Mouse (Mus musculus): ENCODE data around the gene Lamc2. TPM values are rescaled to one million over a fixed set of nuclear protein-coding genes. Genes with fewer than 3 reads are reported as not detected.

Lamc2 gene
- polyA plus RNA-seq, 1 experiment, result 0.94 TPM

DNA sequence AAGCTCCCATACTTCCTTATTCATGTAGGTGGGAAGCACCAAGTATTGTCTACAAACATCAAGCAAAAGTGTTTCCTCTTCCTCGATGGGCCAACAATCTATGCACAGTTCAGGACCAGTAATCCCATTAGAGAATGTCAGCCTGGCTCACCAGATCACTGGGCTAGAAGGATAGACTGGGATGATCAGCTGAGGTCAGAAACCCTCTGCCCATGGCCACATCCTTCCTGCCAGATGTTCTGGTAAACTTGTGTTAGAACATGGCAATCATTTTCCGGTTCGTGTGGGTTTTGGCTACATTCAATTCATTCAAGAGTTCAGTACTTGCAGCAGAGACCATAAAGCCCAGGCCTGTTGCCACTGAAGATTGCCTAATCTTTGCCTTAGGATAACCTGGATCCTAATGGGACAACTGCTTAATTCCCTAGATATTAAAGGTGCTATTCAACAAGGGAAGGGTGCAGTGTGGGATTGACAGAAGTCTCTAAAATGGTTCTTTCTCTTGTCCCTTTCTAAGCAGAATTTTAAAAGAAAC lies 11.1 kb upstream of the Lamc2 start:
- Histone ChIP-seq H3K36me3 (ENCODE audit: control insufficient read depth, insufficient read depth, low read length) (no peaks in the 10 kb centered on the region), H3K4me1 (ENCODE audit: control insufficient read depth, insufficient read depth, low read length) (peaks cover 4% of the 10 kb centered on the region; the same call in 1 of the 2 replicates), H3K27ac (ENCODE audit: control insufficient read depth, insufficient read depth, low read depth, low read length) (no peak overlapping the region), H3K27me3 (ENCODE audit: control insufficient read depth, insufficient read depth, low read length) (no peaks in the 10 kb centered on the region), H3K4me3 (ENCODE audit: control insufficient read depth, low read depth, low read length) (no peak overlapping the region)
- TF ChIP-seq POLR2A (IDR thresholded peaks at IDR 0.05; ENCODE audit: control insufficient read depth, low read depth, low read length), result no peak
- no peak for TF ChIP-seq CTCF (IDR thresholded peaks at IDR 0.05; ENCODE audit: control insufficient read depth, insufficient read depth, insufficient replicate concordance, low read depth, low read length)

GRCm38 (mm10) chr1:153192945-153193344 lies 6.7 kb upstream of the Lamc2 start:
- Histone ChIP-seq H3K36me3 (ENCODE audit: control insufficient read depth, insufficient read depth, low read length) (no peaks in the 10 kb centered on the region), H3K4me3 (ENCODE audit: control insufficient read depth, low read depth, low read length) (no peak overlapping the region), H3K4me1 (ENCODE audit: control insufficient read depth, insufficient read depth, low read length) (no peaks in the 10 kb centered on the region), H3K27me3 (ENCODE audit: control insufficient read depth, insufficient read depth, low read length) (no peaks in the 10 kb centered on the region), H3K27ac (ENCODE audit: control insufficient read depth, insufficient read depth, low read depth, low read length) (no peak overlapping the region)
- TF ChIP-seq CTCF (IDR thresholded peaks at IDR 0.05; ENCODE audit: control insufficient read depth, insufficient read depth, insufficient replicate concordance, low read depth, low read length) (no peak), POLR2A (IDR thresholded peaks at IDR 0.05; ENCODE audit: control insufficient read depth, low read depth, low read length) (no peak)

- no peak overlapping the region for H3K4me3 ChIP-seq (ENCODE audit: control insufficient read depth, low read depth, low read length)
- H3K27me3 ChIP-seq (ENCODE audit: control insufficient read depth, insufficient read depth, low read length), result no peaks in the 10 kb centered on the region
- TF ChIP-seq POLR2A (IDR thresholded peaks at IDR 0.05; ENCODE audit: control insufficient read depth, low read depth, low read length) (no peak), CTCF (IDR thresholded peaks at IDR 0.05; ENCODE audit: control insufficient read depth, insufficient read depth, insufficient replicate concordance, low read depth, low read length) (no peak)
- H3K27ac ChIP-seq (ENCODE audit: control insufficient read depth, insufficient read depth, low read depth, low read length), result no peak overlapping the region
- H3K4me1 ChIP-seq (ENCODE audit: control insufficient read depth, insufficient read depth, low read length), result no peaks in the 10 kb centered on the region
- no peaks in the 10 kb centered on the region for H3K36me3 ChIP-seq (ENCODE audit: control insufficient read depth, insufficient read depth, low read length)
Observed at GRCm38 (mm10) chr1:153192379-153192778, 6.1 kb upstream of the Lamc2 start.

GRCm38 (mm10) chr1:153191943-153192329 lies 5.7 kb upstream of the Lamc2 start:
- no peak overlapping the region for H3K27ac ChIP-seq (ENCODE audit: control insufficient read depth, insufficient read depth, low read depth, low read length)
- H3K27me3 ChIP-seq (ENCODE audit: control insufficient read depth, insufficient read depth, low read length), result no peaks in the 10 kb centered on the region
- H3K36me3 ChIP-seq (ENCODE audit: control insufficient read depth, insufficient read depth, low read length), result no peaks in the 10 kb centered on the region
- no peak for TF ChIP-seq POLR2A (IDR thresholded peaks at IDR 0.05; ENCODE audit: control insufficient read depth, low read depth, low read length)
- TF ChIP-seq CTCF (IDR thresholded peaks at IDR 0.05; ENCODE audit: control insufficient read depth, insufficient read depth, insufficient replicate concordance, low read depth, low read length), result no peak
- H3K4me3 ChIP-seq (ENCODE audit: control insufficient read depth, low read depth, low read length), result no peak overlapping the region
- no peaks in the 10 kb centered on the region for H3K4me1 ChIP-seq (ENCODE audit: control insufficient read depth, insufficient read depth, low read length)

DNA sequence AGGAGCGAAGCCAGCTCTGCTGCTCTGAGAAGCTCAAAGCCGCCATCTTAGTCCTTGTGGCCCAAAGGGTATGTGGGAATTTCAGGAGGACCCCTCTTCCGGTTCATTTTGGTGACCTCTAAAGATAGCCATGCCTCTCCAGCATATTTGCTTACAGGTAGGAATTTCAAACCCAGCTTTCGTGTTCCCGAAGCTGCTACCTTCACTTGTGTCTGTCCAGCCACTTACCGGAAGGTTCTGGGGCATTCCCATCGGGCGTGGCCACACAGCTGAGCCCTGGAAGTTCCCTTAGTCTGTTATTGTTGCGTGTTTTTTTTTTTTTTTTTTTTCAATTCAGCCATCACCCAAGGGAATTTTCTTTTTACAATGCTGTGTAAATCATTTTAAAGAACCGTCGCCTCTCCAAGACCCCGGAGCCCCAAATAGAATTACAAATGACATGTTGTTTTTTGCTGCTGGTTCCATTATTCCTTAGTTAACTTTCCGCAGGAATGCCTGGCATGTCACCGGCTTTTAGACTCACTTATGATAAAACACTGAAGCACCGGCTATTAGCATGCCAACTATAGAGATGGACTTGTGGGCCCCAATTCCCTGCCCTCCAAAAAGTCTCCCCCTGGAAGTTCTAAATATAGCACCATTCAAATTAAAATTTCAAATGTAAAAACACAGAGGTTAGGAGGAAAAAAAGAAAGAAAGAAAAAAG lies 5.1 kb upstream of the Lamc2 start:
- Histone ChIP-seq H3K4me1 (ENCODE audit: control insufficient read depth, insufficient read depth, low read length) (no peaks in the 10 kb centered on the region; the same call in 1 of the 2 replicates), H3K4me3 (ENCODE audit: control insufficient read depth, low read depth, low read length) (peak overlapping the region; percentile 54), H3K36me3 (ENCODE audit: control insufficient read depth, insufficient read depth, low read length) (no peaks in the 10 kb centered on the region), H3K27ac (ENCODE audit: control insufficient read depth, insufficient read depth, low read depth, low read length) (no peak overlapping the region), H3K27me3 (ENCODE audit: control insufficient read depth, insufficient read depth, low read length) (no peaks in the 10 kb centered on the region)
- TF ChIP-seq CTCF (IDR thresholded peaks at IDR 0.05; ENCODE audit: control insufficient read depth, insufficient read depth, insufficient replicate concordance, low read depth, low read length) (no peak), POLR2A (IDR thresholded peaks at IDR 0.05; ENCODE audit: control insufficient read depth, low read depth, low read length) (no peak)

DNA sequence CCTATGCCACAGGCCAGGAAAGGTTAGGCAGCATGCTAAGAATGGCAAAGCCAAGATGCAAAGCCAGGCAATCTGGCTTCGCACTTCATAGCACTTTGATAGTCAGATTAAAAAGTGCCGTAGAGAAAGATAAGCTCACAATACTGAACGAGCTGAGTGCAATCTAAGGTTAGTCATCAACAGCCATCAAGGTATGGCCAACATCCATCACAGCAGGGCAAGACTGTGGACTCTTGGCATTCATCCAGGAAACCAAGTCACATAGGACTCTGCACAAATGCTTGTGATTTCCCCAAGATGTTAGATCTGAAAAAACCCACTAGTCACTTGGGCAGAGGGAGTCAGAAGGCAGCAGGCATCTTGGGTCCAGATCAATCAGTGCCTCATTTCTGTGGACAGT lies 1.8 kb upstream of the Lamc2 start:
- H3K27ac ChIP-seq (ENCODE audit: control insufficient read depth, insufficient read depth, low read depth, low read length), result no peak overlapping the region
- H3K27me3 ChIP-seq (ENCODE audit: control insufficient read depth, insufficient read depth, low read length), result 0 out of 2 replicates have a peak, but pooled peaks cover 2% of the 10 kb centered on the region
- peaks cover 7% of the 10 kb centered on the region for H3K4me1 ChIP-seq (ENCODE audit: control insufficient read depth, insufficient read depth, low read length)
- no peak overlapping the region for H3K4me3 ChIP-seq (ENCODE audit: control insufficient read depth, low read depth, low read length)
- TF ChIP-seq POLR2A (IDR thresholded peaks at IDR 0.05; ENCODE audit: control insufficient read depth, low read depth, low read length) (no peak), CTCF (IDR thresholded peaks at IDR 0.05; ENCODE audit: control insufficient read depth, insufficient read depth, insufficient replicate concordance, low read depth, low read length) (no peak)
- H3K36me3 ChIP-seq (ENCODE audit: control insufficient read depth, insufficient read depth, low read length), result no peaks in the 10 kb centered on the region

GRCm38 (mm10) chr1:153180586-153181289 lies 5.5 kb downstream of the Lamc2 start:
- Histone ChIP-seq H3K4me1 (ENCODE audit: control insufficient read depth, insufficient read depth, low read length) (peaks cover 1% of the 10 kb centered on the region), H3K4me3 (ENCODE audit: control insufficient read depth, low read depth, low read length) (no peak overlapping the region), H3K36me3 (ENCODE audit: control insufficient read depth, insufficient read depth, low read length) (no peaks in the 10 kb centered on the region), H3K27ac (ENCODE audit: control insufficient read depth, insufficient read depth, low read depth, low read length) (no peak overlapping the region), H3K27me3 (ENCODE audit: control insufficient read depth, insufficient read depth, low read length) (0 out of 2 replicates have a peak, but pooled peaks cover 2% of the 10 kb centered on the region)
- TF ChIP-seq POLR2A (IDR thresholded peaks at IDR 0.05; ENCODE audit: control insufficient read depth, low read depth, low read length) (no peak), CTCF (IDR thresholded peaks at IDR 0.05; ENCODE audit: control insufficient read depth, insufficient read depth, insufficient replicate concordance, low read depth, low read length) (no peak)
